Mouse (Mus musculus) E14TG2a.4 (cell line): ENCODE results near the gene Cpne5.

Experiments
- CTCF ChIP-seq: conservative IDR thresholded peaks from 2 replicates; pipeline ENCODE4 v1.5.1; 2014; ENCODE audit warnings: low read length
- NANOG ChIP-seq: IDR thresholded peaks from 2 replicates; pipeline ENCODE4 v1.6.1; 2014; ENCODE audit warnings: borderline replicate concordance, low read length, mixed read lengths
- POU5F1 ChIP-seq: IDR thresholded peaks from 2 replicates; pipeline ENCODE4 v1.6.1; 2014; ENCODE audit warnings: low read length, borderline replicate concordance

DNA sequence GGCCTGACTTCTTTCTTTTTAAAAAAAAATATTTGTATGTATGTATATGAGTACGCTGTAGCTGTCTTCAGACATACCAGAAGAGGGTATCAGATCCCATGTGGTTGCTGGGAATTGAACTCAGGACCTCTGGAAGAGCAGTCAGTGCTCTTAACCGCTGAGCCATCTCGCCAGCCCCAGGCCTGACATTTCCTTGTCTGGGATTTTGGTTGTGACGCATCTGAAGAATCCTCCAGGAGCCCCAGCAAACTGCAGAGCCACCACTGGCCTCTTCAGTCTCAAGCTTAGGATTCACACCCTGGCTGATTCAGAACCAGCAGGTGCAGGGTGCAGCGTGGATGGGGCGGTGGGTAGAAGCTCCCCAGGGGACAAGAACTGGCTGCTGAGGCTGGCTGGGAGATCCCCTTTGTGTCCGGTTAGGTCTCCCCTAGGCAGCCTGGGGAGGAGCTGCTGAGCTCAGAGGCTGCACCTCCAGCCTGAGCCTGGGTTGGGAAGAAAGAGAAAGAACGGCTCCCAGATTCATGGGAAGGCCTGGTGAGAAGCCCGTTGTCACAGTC lies 59.4 kb downstream of the Cpne5 start:
- TF ChIP-seq CTCF = 0 out of 2 replicates have a peak, but pooled peaks have one; percentile 4
- no peak for TF ChIP-seq POU5F1
- TF ChIP-seq NANOG = no peak
